Mouse (Mus musculus) forebrain, postnatal 0 days (tissue): ENCODE measurements around the gene Gfpt2. TPM values are rescaled to one million over a fixed set of nuclear protein-coding genes. Genes with fewer than 3 reads are reported as not detected.

Experiments used
- ATAC-seq: fragments of 200-750 bp; cut with Nextera tagmentation; 2 replicates; pipeline ENCODE4 v1.8.0; 2017; ENCODE audit warnings: mild to moderate bottlenecking, moderate library complexity
- DNase-seq: peaks from one replicate; pipeline ENCODE4 v3.0.0-alpha.2; 2015
- H3K27ac ChIP-seq: fragments of 300-500 bp; sonication (generic); 2 replicates; pipeline ENCODE4 v1.5.1; 2014; ENCODE audit warnings: low read depth, mild to moderate bottlenecking, antibody characterized with exemption, low read length, moderate library complexity, mixed read lengths
- H3K27me3 ChIP-seq: fragments of 300-500 bp; sonication (generic); 2 replicates; pipeline ENCODE4 v1.6.1; 2014; ENCODE audit warnings: mild to moderate bottlenecking, low read length, mixed read lengths; ENCODE audit not compliant: insufficient read depth
- H3K36me3 ChIP-seq: fragments of 300-500 bp; sonication (generic); 2 replicates; pipeline ENCODE4 v1.6.1; 2014; ENCODE audit warnings: mild to moderate bottlenecking, moderate library complexity; ENCODE audit not compliant: insufficient read depth
- H3K4me1 ChIP-seq: fragments of 300-500 bp; sonication (generic); 2 replicates; pipeline ENCODE4 v1.6.1; 2014; ENCODE audit warnings: antibody characterized with exemption; ENCODE audit not compliant: insufficient read depth
- H3K4me2 ChIP-seq: fragments of 300-500 bp; sonication (generic); 2 replicates; pipeline ENCODE4 v1.6.1; 2014; ENCODE audit warnings: low read depth, mild to moderate bottlenecking, moderate library complexity
- H3K4me3 ChIP-seq: fragments of 300-500 bp; sonication (generic); 2 replicates; pipeline ENCODE4 v1.5.1; 2014; ENCODE audit warnings: low read depth, low read length, mixed read lengths
- H3K9ac ChIP-seq: fragments of 300-500 bp; sonication (generic); 2 replicates; pipeline ENCODE4 v1.6.1; 2014; ENCODE audit warnings: mild to moderate bottlenecking
- H3K9me3 ChIP-seq: fragments of 300-500 bp; sonication (generic); 2 replicates; pipeline ENCODE4 v1.6.1; 2016; ENCODE audit warnings: low read length
- CTCF ChIP-seq: sonication (generic); IDR thresholded peaks from 2 replicates; pipeline ENCODE4 v1.5.1; 2016; ENCODE audit warnings: antibody characterized with exemption, control low read depth, low read depth
- WGBS: fragments of 180-500 bp; shearing (Covaris S2); extraction: QIAGEN DNeasy Blood & Tissue Kit; methylation state at CpG from one replicate; pipeline ENCODE4 v1.1.7; 2014; 5-methylcytosine and 5-hydroxymethylcytosine counted together
- polyA plus RNA-seq: library from polyadenylated mRNA; unstranded; fragments of >200 nt; fragmentation: Nextera tagmentation; extraction: Ambion mirVana; gene quantifications from 2 replicates; pipeline ENCODE4 v1.2.1, GENCODE M21; 2015
- total RNA-seq: library from RNA; depleted of rRNA; stranded (reverse); fragments of >200 nt; gene quantifications from 2 replicates; pipeline ENCODE4 v1.2.3, GENCODE M21; 2014

The Gfpt2 gene
- total and polyA plus RNA-seq, 2 experiments from 2014 or later: 5.5 to 7.4 TPM

DNA sequence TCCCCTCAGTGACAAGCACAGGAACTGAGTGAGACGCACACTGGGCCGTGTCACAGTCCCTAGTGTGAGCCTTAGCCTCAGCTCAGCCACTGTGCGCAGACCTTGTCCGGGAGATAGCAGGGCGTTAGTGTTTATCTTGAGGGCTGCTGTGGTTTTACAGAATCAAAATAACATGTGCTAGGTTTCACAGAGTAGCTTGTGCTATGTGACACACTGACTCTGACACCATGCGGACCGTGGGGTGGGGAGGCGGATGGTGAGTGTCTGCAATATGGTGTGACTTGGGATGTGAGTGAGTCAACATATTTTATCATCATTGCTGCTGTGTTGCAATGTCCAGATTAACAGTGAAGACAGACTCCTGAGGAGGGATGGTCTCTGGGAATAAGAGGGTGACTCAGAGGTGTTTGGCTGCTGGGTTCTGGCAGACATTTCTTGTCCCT, 17.1 kb downstream of the Gfpt2 start:
- DNase-seq (no peak), ATAC-seq (no peak)
- no peaks in the 10 kb centered on the region for H3K9me3 ChIP-seq
- no peak overlapping the region for H3K27ac ChIP-seq
- H3K4me3 ChIP-seq: no peak overlapping the region
- no peak for TF ChIP-seq CTCF
- H3K4me1 ChIP-seq: no peaks in the 10 kb centered on the region
- WGBS: 92% methylated on average over 8 of the region's 8 CpGs
- no peak overlapping the region for H3K4me2 ChIP-seq
- H3K9ac ChIP-seq: no peak overlapping the region
- H3K36me3 ChIP-seq: peaks cover 25% of the 10 kb centered on the region
- H3K27me3 ChIP-seq: no peaks in the 10 kb centered on the region

DNA sequence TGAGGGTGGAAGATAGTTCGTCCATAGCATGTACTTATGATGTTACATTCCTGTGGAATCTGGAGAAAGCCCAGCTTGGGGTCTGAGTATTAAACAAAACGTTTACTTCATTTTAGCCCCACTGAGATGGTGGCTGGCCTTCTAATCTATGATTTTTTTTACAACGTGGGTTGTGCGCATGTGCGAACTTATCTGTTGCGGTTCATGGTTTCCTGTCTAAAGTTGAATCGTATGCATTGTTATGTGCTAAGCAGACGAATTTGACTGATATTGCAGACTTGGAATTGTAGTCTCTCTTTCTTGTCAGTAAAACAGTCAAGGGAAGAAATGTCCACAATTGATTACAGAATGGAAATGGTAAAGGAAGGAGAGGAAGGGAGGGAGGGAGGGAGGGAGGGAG, 17.9 kb downstream of the Gfpt2 start:
- H3K9ac ChIP-seq: no peak overlapping the region
- no peaks in the 10 kb centered on the region for H3K9me3 ChIP-seq
- no peak overlapping the region for H3K4me3 ChIP-seq
- WGBS: 91% methylated on average over 8 of the region's 8 CpGs
- no peak overlapping the region for H3K27ac ChIP-seq
- no peaks in the 10 kb centered on the region for H3K27me3 ChIP-seq
- ATAC-seq (no peak), DNase-seq (no peak)
- TF ChIP-seq CTCF: no peak
- no peak overlapping the region for H3K4me2 ChIP-seq
- H3K36me3 ChIP-seq: peaks cover 22% of the 10 kb centered on the region
- no peaks in the 10 kb centered on the region for H3K4me1 ChIP-seq

DNA sequence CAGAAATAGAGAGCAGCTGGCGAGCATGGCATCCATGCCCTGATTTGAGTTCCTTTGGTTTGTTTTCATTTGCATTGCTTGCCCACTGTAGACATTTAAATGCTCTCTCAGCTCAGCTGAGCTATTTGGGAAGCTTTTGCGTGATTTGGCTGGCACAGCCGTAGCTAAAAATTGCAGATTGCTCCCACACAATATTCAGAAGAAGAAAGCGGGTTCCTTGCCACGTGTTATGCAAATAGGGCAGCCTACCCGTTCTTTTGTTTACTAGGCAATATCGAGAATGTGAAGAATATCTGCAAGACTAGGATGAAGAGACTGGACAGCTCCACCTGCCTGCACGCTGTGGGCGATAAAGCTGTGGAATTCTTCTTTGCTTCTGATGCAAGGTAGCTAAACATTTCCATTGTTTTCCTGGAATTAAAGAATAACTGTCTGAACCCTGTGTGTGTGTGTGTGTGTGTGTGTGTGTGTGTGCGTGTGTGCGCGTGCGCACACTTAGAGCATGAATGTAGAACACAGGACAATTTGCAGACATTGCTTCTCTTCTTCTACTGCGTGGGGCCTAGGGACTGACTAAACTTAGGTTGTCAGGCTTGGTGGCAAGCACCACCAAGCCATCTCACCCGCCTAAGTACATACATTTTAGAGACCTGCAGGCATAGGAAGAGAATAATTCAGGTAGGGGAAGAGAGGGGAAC, 25.0 kb downstream of the Gfpt2 start:
- 0 out of 2 replicates have a peak overlapping the region, but pooled peaks have one; percentile 10 for H3K9ac ChIP-seq

DNA sequence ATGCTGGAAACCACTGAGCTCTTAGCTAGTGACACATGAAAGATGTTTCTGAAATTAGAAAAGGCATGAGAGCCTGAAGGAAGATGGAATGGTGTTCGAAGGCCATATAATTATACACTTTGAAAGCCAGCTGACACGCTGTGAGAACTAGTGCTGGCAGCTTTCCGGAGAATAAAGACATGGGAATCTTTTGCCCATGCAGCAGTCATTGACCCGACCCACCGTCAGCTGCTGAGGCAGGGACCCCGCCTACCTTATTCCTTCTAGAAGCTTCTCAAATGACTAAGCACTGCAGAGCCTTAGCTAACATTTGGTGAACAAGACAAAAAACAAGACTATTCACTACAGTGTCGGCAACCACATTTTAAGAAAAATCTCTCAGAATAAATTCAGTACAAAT, 25.7 kb downstream of the Gfpt2 start:
- Histone ChIP-seq H3K9me3 (no peaks in the 10 kb centered on the region), H3K27me3 (no peaks in the 10 kb centered on the region), H3K4me3 (no peak overlapping the region), H3K4me2 (no peak overlapping the region), H3K27ac (peak overlapping the region; percentile 72), H3K9ac (no peak overlapping the region), H3K4me1 (0 out of 2 replicates have a peak, but pooled peaks cover 11% of the 10 kb centered on the region), H3K36me3 (peaks cover 25% of the 10 kb centered on the region)
- peak; percentile 19; the same call in 1 of the 2 replicates for ATAC-seq
- TF ChIP-seq CTCF: no peak
- 46% methylated on average over 7 of the region's 7 CpGs for WGBS
- peak; percentile 31 for DNase-seq

More for the DNA sequence above, 25.0 kb downstream of the Gfpt2 start:
- 51% methylated on average over 15 of the region's 15 CpGs for WGBS
- TF ChIP-seq CTCF: peak; percentile 45
- Histone ChIP-seq H3K9me3 (no peaks in the 10 kb centered on the region), H3K27ac (peak overlapping the region; percentile 72), H3K4me3 (no peak overlapping the region), H3K27me3 (no peaks in the 10 kb centered on the region), H3K4me2 (peak overlapping the region; percentile 26), H3K36me3 (peaks cover 18% of the 10 kb centered on the region), H3K4me1 (0 out of 2 replicates have a peak, but pooled peaks cover 11% of the 10 kb centered on the region)
- peak; percentile 82 for DNase-seq
- ATAC-seq: peak; percentile 87

DNA sequence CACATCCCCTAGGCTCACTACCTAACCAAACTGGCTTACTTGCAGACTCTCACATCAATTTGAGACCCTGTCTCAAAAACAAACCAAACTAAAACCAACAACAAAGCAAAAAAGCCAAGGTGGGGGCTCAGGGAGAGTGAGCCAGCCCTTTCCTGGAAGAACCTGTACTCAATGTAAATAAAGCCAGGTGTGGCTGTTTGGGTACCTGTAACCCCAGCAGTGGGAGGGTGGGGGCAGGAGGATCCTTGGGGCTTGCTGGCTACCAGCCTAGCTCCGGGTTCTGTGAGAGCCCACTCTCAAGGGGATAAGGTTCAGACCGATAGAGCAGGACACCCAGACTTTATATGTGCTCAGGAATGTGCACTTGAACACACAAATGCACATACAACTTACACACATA, 26.9 kb downstream of the Gfpt2 start:
- no peak overlapping the region for H3K4me2 ChIP-seq
- H3K4me3 ChIP-seq: no peak overlapping the region
- 0 out of 2 replicates have a peak, but pooled peaks cover 11% of the 10 kb centered on the region for H3K4me1 ChIP-seq
- no peak overlapping the region for H3K9ac ChIP-seq
- peaks cover 23% of the 10 kb centered on the region for H3K36me3 ChIP-seq
- no peaks in the 10 kb centered on the region for H3K27me3 ChIP-seq
- TF ChIP-seq CTCF: no peak
- H3K27ac ChIP-seq: no peak overlapping the region
- WGBS: 98% methylated on average over 2 of the region's 2 CpGs
- H3K9me3 ChIP-seq: no peaks in the 10 kb centered on the region
- ATAC-seq: no peak
- no peak for DNase-seq

DNA sequence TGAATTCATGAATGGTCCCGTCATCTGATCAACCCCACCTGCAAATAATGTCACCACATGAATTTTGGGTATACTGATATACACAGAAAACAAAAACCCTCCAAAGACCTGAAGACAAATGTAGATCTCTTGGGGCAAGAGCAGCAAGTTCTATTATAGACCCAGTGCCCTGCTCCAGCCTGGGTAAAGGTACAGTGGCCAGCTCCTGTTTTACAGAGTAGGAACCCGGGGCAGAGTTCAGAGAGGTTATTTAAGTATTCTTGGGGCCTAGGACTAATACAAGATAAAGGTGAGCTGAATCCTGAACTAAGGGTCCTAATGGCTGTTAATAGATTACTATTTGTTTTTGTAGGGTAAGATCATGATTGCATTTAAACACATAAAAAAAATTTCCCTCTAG, 27.6 kb downstream of the Gfpt2 start:
- TF ChIP-seq CTCF: no peak
- Histone ChIP-seq H3K27me3 (no peaks in the 10 kb centered on the region), H3K36me3 (peaks cover 23% of the 10 kb centered on the region), H3K4me1 (0 out of 2 replicates have a peak, but pooled peaks cover 11% of the 10 kb centered on the region), H3K4me3 (no peak overlapping the region), H3K27ac (no peak overlapping the region), H3K9me3 (no peaks in the 10 kb centered on the region), H3K4me2 (no peak overlapping the region), H3K9ac (no peak overlapping the region)
- DNase-seq (no peak), ATAC-seq (no peak)
- 93% methylated on average over 2 of the region's 2 CpGs for WGBS

DNA sequence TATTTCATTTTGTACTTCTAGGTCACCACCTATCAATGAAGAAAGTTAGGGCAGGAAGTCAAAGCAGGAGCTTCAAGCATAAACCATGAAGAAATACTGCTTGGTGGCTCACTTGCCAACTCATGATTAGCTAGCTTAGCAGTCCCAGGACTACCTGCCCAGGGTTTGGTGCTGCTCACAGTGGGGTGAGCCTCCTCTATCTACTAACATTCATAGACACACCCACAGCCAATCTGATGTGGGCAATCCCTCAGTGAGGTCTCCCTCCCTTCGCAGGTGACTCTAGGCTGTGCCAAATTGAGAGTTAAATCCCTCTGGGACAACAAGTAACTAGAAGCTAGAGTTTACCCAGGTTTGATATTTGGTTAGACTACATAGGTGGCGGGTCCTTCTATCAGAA, 28.4 kb downstream of the Gfpt2 start:
- Histone ChIP-seq H3K4me2 (no peak overlapping the region), H3K4me1 (0 out of 2 replicates have a peak, but pooled peaks cover 11% of the 10 kb centered on the region), H3K9ac (no peak overlapping the region), H3K27me3 (no peaks in the 10 kb centered on the region), H3K9me3 (no peaks in the 10 kb centered on the region), H3K27ac (no peak overlapping the region), H3K4me3 (no peak overlapping the region), H3K36me3 (peaks cover 28% of the 10 kb centered on the region)
- no peak for ATAC-seq
- TF ChIP-seq CTCF: no peak
- no peak for DNase-seq
- 92% methylated on average over 2 of the region's 2 CpGs for WGBS
